In the genomic region with DNA sequence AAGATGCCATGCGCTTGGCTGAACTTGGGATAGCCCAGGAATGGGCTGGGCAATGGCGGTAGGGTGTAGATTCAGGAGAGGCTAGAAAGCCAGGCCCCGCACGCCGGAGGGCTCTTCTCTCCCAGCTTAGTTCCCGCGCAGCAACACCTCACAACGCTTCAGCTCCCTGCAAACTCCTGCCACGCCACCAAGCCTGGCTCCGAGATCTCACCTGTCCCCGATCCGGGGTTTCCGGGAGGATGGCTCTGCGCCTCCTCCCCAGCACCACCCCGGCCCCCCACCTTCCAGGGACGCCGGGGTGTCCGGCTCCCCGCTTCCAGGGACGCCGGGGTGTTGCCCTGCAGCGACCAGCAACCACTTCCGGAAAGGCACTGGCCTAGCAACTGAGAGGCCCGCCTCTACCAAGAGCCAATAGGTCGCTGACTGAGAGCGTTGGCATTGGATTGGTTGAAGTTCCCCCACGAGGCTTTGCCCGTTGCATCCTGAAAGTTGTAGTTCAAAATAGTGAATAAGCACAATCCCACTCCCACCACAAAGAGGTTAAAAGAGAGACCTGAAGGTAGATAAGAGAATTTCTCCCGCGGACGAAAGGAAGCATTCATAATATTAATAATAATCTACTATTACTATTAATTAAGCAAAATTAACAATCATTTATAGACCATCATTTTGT, we compare ENCODE assay signal across 7 mouse cellular contexts. TPM values are rescaled to one million over a fixed set of nuclear protein-coding genes. Genes with fewer than 3 reads are reported as not detected.
A peak's percentile ranks its signal among the peaks of the same experiment; 100 is the strongest.
DNase-seq lines count a peak whose midpoint lies in the region; ATAC-seq lines count a peak whose summit lies in the region.

A gene (minus strand): TSS at position 401 of the 673 bp plus-strand sequence.

- no peaks in the 10 kb centered on the region for H3K27me3 ChIP-seq in intestine, embryonic 16.5 days (replicated peaks; ENCODE audit: control insufficient read depth, insufficient read depth, low read length)
- H3K27me3 ChIP-seq in midbrain, embryonic 11.5 days (ENCODE audit: control insufficient read depth, insufficient read depth, low read length) = no peaks in the 10 kb centered on the region

- peak within 1 kb of the TSS; percentile 71 for H3K4me3 ChIP-seq in intestine, embryonic 16.5 days (ENCODE audit: low read length)
- H3K4me3 ChIP-seq in midbrain, embryonic 11.5 days (ENCODE audit: low read depth, low read length) = peak within 1 kb of the TSS; percentile 67

- no peaks in the 10 kb centered on the region for H3K9me3 ChIP-seq in intestine, embryonic 16.5 days (ENCODE audit: control insufficient read depth, low read length)
- H3K9me3 ChIP-seq in midbrain, embryonic 11.5 days (ENCODE audit: control insufficient read depth, low read length) = no peaks in the 10 kb centered on the region

- peak; percentile 98 for ATAC-seq in intestine, embryonic 16.5 days
- peak; percentile 97 for ATAC-seq in midbrain, embryonic 11.5 days (ENCODE audit: low FRiP score)

- peak; percentile 90 for DNase-seq in adrenal gland, adult 8-10 months
- peak; percentile 89 for DNase-seq in embryo, embryonic 9.5 days (ENCODE audit: extremely low spot score)
- DNase-seq in gastrocnemius, postnatal 4 days (ENCODE audit: low spot score in 2 of 2) = peak; percentile 65 to 86
- DNase-seq in left cerebral cortex, postnatal 36 days (ENCODE audit: low spot score in 2 of 2) = peak; percentile 86 to 88
- DNase-seq in midbrain, embryonic 11.5 days (ENCODE audit: low spot score, missing footprints) = peak; percentile 98
- DNase-seq in skeletal muscle tissue, adult 2 months (ENCODE audit: low read depth, low spot score) = peak; percentile 83

- under 1% methylated on average over 31 of the region's 31 CpGs for WGBS in intestine, embryonic 16.5 days
- WGBS in midbrain, embryonic 11.5 days = under 1% methylated on average over 31 of the region's 31 CpGs

- intact Hi-C loops in left cerebral cortex, postnatal 36 days (cut with DNase I) = loop anchor here (5.0 kb wide), 1 partner anchor 416 kb away; no protein-coding TSS in a partner anchor

- peak within 1 kb of the TSS; percentile 80 for H3K4me2 ChIP-seq in intestine, embryonic 16.5 days (ENCODE audit: low read depth, low read length)
- peak within 1 kb of the TSS; percentile 71 for H3K4me2 ChIP-seq in midbrain, embryonic 11.5 days

- H3K9ac ChIP-seq in intestine, embryonic 16.5 days (ENCODE audit: low read depth, low read length) = peak within 1 kb of the TSS; percentile 71
- peak within 1 kb of the TSS; percentile 73 for H3K9ac ChIP-seq in midbrain, embryonic 11.5 days (ENCODE audit: low read length)

- no peaks in the 10 kb centered on the region for H3K36me3 ChIP-seq in intestine, embryonic 16.5 days (ENCODE audit: control insufficient read depth, insufficient read depth, low read length)
- H3K36me3 ChIP-seq in midbrain, embryonic 11.5 days (ENCODE audit: control insufficient read depth, insufficient read depth, low read length) = no peaks in the 10 kb centered on the region

- H3K27ac ChIP-seq in intestine, embryonic 16.5 days (ENCODE audit: low read length) = peak within 1 kb of the TSS; percentile 84
- H3K27ac ChIP-seq in midbrain, embryonic 11.5 days (ENCODE audit: low read depth, low read length) = no peak within 1 kb of the TSS; the same call in 1 of the 2 replicates

- H3K4me1 ChIP-seq in intestine, embryonic 16.5 days (ENCODE audit: control insufficient read depth, insufficient read depth, low read length) = peaks cover 5% of the 10 kb centered on the region; the same call in 1 of the 2 replicates
- peaks cover 3% of the 10 kb centered on the region for H3K4me1 ChIP-seq in midbrain, embryonic 11.5 days (ENCODE audit: control insufficient read depth, insufficient read depth, low read length)

RNA-seq across cellular contexts. Expression of the gene that starts here (rescaled TPM):
- total RNA-seq in adrenal gland, adult 8-10 months (2022) = 10 to 100 TPM; 17.6 to 30.5 (median 23.3) TPM
- 10 to 100 TPM; 11.9 to 12.5 TPM for total RNA-seq in gastrocnemius, postnatal 4 days (2021)
- 20.6 and 21.6 TPM in 2 replicates for polyA plus RNA-seq in intestine, embryonic 16.5 days (2015; fragmentation: Nextera tagmentation; extraction: Ambion mirVana)
- total RNA-seq in left cerebral cortex, postnatal 36 days (2021) = 10 to 100 TPM; 10.9 to 16.3 TPM
- 12.6 and 14.5 TPM in 2 replicates for polyA plus RNA-seq in midbrain, embryonic 11.5 days (2014; fragmentation: Nextera tagmentation; extraction: Ambion mirVana)
